Comparison of ENCODE assay signal across 24 mouse cellular contexts in genomic region chr16:95865603-95866002, GRCm38 (mm10).
DNase-seq lines count a peak whose midpoint lies in the region; ATAC-seq lines count a peak whose summit lies in the region.
"Had no signal": no experiment of that assay in that cellular context is flagged by ENCODE, and none has a peak within 500 bp of the region (broad histone marks: within the 10 kb centered on the region; RNA-seq: fewer than 3 reads in every experiment).

No protein-coding gene starts in this region.

- no peak overlapping the region for H3K9ac ChIP-seq in heart, embryonic 12.5 days
- H3K9ac ChIP-seq: embryonic facial prominence, embryonic 12.5 days; embryonic facial prominence, embryonic 15.5 days; forebrain, postnatal 0 days; hindbrain, embryonic 14.5 days had no signal

- DNase-seq in CD4-positive, CD25-positive, alpha-beta regulatory T cell, adult 2 months (ENCODE audit: low read depth, low spot score): peak; percentile 26
- peak; percentile 45 for DNase-seq in heart, embryonic 10.5 days (ENCODE audit: low spot score)
- peak; percentile 32 for DNase-seq in naive thymus-derived CD4-positive, alpha-beta T cell, adult 2 months (ENCODE audit: low read depth)
- DNase-seq in thymus, postnatal 25 days: peak; percentile 41
- DNase-seq in cerebellum, adult 11 months: no peak
- DNase-seq: adrenal gland, postnatal 10 days; adrenal gland, postnatal 36 days; cerebellum, adult 2 months; cerebellum, adult 9-11 months; cerebellum, postnatal 25 days; forebrain, postnatal 0 days; gastrocnemius, adult 2 months; gastrocnemius, postnatal 36 days; heart, postnatal 36 days had no signal

- no peak overlapping the region for H3K4me3 ChIP-seq in heart, embryonic 10.5 days
- no peak overlapping the region for H3K4me3 ChIP-seq in heart, embryonic 12.5 days
- H3K4me3 ChIP-seq: embryonic facial prominence, embryonic 12.5 days; embryonic facial prominence, embryonic 15.5 days; gastrocnemius, adult 2 months had no signal

- ATAC-seq in CD4-positive, CD25-positive, alpha-beta regulatory T cell, adult 4 months: no peak
- ATAC-seq in heart, embryonic 12.5 days (ENCODE audit: insufficient number of reproducible peaks, low FRiP score): no peak
- no peak for ATAC-seq in activated CD4-positive, CD25-positive, alpha-beta regulatory T cell, adult 4 months
- ATAC-seq: forebrain, embryonic 14.5 days; forebrain, postnatal 0 days; hindbrain, postnatal 0 days; inflammation-experienced regulatory T-cells, adult 6 months; intestine, embryonic 16.5 days had no signal

- no peaks in the 10 kb centered on the region for H3K27me3 ChIP-seq in heart, embryonic 10.5 days (ENCODE audit: insufficient read depth, poor library complexity, severe bottlenecking)
- H3K27me3 ChIP-seq in heart, embryonic 12.5 days (replicated peaks): no peaks in the 10 kb centered on the region
- H3K27me3 ChIP-seq: embryonic facial prominence, embryonic 12.5 days; embryonic facial prominence, embryonic 15.5 days had no signal

- no peaks in the 10 kb centered on the region for H3K36me3 ChIP-seq in heart, embryonic 10.5 days
- no peaks in the 10 kb centered on the region for H3K36me3 ChIP-seq in heart, embryonic 12.5 days
- H3K36me3 ChIP-seq: embryonic facial prominence, embryonic 12.5 days; embryonic facial prominence, embryonic 15.5 days had no signal

- no peak overlapping the region for H3K4me2 ChIP-seq in heart, embryonic 12.5 days
- H3K4me2 ChIP-seq: embryonic facial prominence, embryonic 12.5 days; embryonic facial prominence, embryonic 15.5 days; hindbrain, embryonic 14.5 days had no signal

- no peaks in the 10 kb centered on the region for H3K9me3 ChIP-seq in heart, embryonic 10.5 days
- no peaks in the 10 kb centered on the region for H3K9me3 ChIP-seq in heart, embryonic 12.5 days (replicated peaks)
- H3K9me3 ChIP-seq: embryonic facial prominence, embryonic 12.5 days; embryonic facial prominence, embryonic 15.5 days had no signal

- peaks cover 37% of the 10 kb centered on the region for H3K4me1 ChIP-seq in heart, embryonic 10.5 days
- peaks cover 26% of the 10 kb centered on the region for H3K4me1 ChIP-seq in heart, embryonic 12.5 days (replicated peaks)

- WGBS in heart, embryonic 10.5 days: 73% methylated on average over 1 of the region's 1 CpGs
- WGBS in heart, embryonic 12.5 days: 71% methylated on average over 1 of the region's 1 CpGs

- no peak overlapping the region for H3K27ac ChIP-seq in heart, embryonic 10.5 days
- H3K27ac ChIP-seq in heart, embryonic 12.5 days (ENCODE audit: poor library complexity, severe bottlenecking): no peak overlapping the region
- H3K27ac ChIP-seq: embryonic facial prominence, embryonic 12.5 days; embryonic facial prominence, embryonic 15.5 days; hindbrain, embryonic 14.5 days; hindbrain, postnatal 0 days had no signal
